In genomic region chr10:95153224-95153623, GRCm38 (mm10) we compare ENCODE assay signal across 15 mouse cellular contexts.
"Had no signal": no experiment of that assay in that cellular context is flagged by ENCODE, and none has a peak within 500 bp of the region (broad histone marks: within the 10 kb centered on the region; RNA-seq: fewer than 3 reads in every experiment).

No protein-coding gene starts in this region.

- H3K4me1 ChIP-seq: midbrain, embryonic 13.5 days; midbrain, embryonic 15.5 days; neural tube, embryonic 12.5 days had no signal

- H3K4me3 ChIP-seq: lung, embryonic 15.5 days; megakaryocyte, embryonic 14.5 days; midbrain, embryonic 13.5 days; midbrain, embryonic 15.5 days; neural tube, embryonic 12.5 days had no signal

- H3K36me3 ChIP-seq: lung, embryonic 15.5 days; midbrain, embryonic 13.5 days; midbrain, embryonic 15.5 days; neural tube, embryonic 12.5 days had no signal

- H3K4me2 ChIP-seq: lung, embryonic 15.5 days; midbrain, embryonic 11.5 days; midbrain, embryonic 13.5 days; midbrain, embryonic 15.5 days; neural tube, embryonic 12.5 days had no signal

- H3K9me3 ChIP-seq: lung, embryonic 15.5 days; midbrain, embryonic 13.5 days; midbrain, embryonic 15.5 days; neural tube, embryonic 12.5 days had no signal

- ATAC-seq: liver, postnatal 0 days; lung, postnatal 0 days; midbrain, embryonic 13.5 days; midbrain, embryonic 15.5 days had no signal

- H3K27me3 ChIP-seq: lung, embryonic 15.5 days; megakaryocyte, embryonic 14.5 days; midbrain, embryonic 13.5 days; midbrain, embryonic 15.5 days; neural tube, embryonic 12.5 days had no signal

- H3K27ac ChIP-seq: lung, embryonic 15.5 days; macrophage; midbrain, embryonic 13.5 days; midbrain, embryonic 15.5 days; neural tube, embryonic 12.5 days had no signal

- H3K9ac ChIP-seq: liver, postnatal 0 days; lung, embryonic 15.5 days; midbrain, embryonic 13.5 days; midbrain, embryonic 15.5 days; neural tube, embryonic 12.5 days had no signal

- DNase-seq: liver, postnatal 0 days; lung, adult 2 months; lung, postnatal 14 days; right cerebral cortex, postnatal 14 days; thymus, adult 2 months; thymus, postnatal 25 days; thymus, postnatal 4 days had no signal
